Mouse (Mus musculus): ENCODE results near the gene Slc2a9. TPM values are rescaled to one million over a fixed set of nuclear protein-coding genes. Genes with fewer than 3 reads are reported as not detected.

Slc2a9 gene
- polyA plus RNA-seq, 1 experiment from 2014 or later, result 0.41 TPM

DNA sequence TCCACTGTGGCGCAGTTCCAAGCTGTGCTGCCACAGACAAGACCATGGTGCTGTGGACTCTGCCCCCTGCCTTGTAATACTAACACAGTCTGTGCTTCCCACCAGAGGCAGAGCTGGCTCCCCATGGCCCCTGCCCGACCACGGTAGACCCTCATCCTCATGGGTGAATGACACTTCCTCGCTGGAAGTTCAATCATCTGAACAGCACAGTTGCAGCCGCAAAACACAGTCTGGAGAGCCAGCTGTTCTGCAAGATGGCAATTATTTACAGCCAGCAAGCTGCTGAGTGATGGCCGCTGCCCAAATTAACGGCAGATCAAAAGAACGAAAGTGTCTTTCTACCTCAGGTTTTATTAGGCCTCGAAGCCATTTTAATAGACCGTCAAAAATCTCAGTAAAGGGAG, 114.5 kb downstream of the Slc2a9 start:
- Histone ChIP-seq H3K9me3 (replicated peaks) (no peaks in the 10 kb centered on the region), H3K36me3 (no peaks in the 10 kb centered on the region), H3K27me3 (ENCODE audit: low read depth, poor library complexity, severe bottlenecking) (peaks cover 6% of the 10 kb centered on the region; the same call in 1 of the 2 replicates), H3K4me1 (peaks cover 47% of the 10 kb centered on the region), H3K4me3 (no peak overlapping the region), H3K27ac (replicated peaks) (peak overlapping the region; percentile 61; the same call in 1 of the 2 replicates)
- DNase-seq (ENCODE audit: low spot score), result peak; percentile 28
- 57% methylated on average over 10 of the region's 10 CpGs for WGBS

DNA sequence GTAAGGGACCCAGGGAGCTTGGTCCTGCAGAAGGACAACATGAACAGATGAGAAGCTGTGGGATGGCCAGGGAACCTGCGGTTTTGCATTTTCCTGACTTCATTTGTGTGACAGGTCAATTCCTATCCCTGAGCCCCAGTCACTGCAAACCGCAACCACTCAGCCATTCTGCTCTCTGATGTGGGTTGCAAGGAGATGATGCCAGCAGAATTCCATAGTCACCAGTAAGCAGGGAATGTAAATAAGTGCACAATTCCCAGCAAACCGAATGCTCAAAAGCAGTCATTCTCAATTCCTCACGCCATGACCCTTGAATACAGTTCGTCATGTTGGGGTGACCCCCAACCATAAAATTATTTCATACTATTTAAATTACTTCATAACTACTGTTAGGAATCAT, 123.0 kb downstream of the Slc2a9 start:
- Histone ChIP-seq H3K4me3 (no peak overlapping the region), H3K4me1 (peaks cover 9% of the 10 kb centered on the region), H3K36me3 (no peaks in the 10 kb centered on the region), H3K27ac (replicated peaks) (no peak overlapping the region), H3K27me3 (ENCODE audit: low read depth, poor library complexity, severe bottlenecking) (peaks cover 4% of the 10 kb centered on the region; the same call in 1 of the 2 replicates), H3K9me3 (replicated peaks) (no peaks in the 10 kb centered on the region)
- 89% methylated on average over 5 of the region's 5 CpGs for WGBS
- DNase-seq (ENCODE audit: low spot score), result no peak

DNA sequence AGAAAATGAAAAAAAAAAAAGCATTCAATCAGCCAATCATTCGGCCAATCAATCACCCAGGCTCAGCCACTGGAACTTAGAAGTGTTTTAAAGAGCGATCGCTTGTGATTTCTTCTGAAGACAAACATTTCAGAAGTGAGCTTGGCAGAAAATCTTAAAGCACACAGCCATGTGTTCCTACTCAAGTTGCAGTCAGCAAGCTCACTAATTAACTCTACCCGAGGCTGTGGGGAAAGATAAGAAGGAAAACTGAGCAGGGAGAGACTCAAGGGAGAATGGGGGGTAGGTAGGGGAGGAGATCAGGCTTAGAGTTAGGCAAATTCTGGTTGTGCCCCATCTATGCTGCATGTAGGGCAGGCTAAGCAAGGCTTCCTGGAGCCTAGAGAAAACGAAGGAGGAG, 130.6 kb downstream of the Slc2a9 start:
- no peaks in the 10 kb centered on the region for H3K27me3 ChIP-seq (ENCODE audit: low read depth, poor library complexity, severe bottlenecking)
- 58% methylated on average over 5 of the region's 5 CpGs for WGBS
- H3K9me3 ChIP-seq (replicated peaks), result no peaks in the 10 kb centered on the region
- peaks cover 3% of the 10 kb centered on the region for H3K4me1 ChIP-seq
- H3K27ac ChIP-seq (replicated peaks), result no peak overlapping the region
- no peak for DNase-seq (ENCODE audit: low spot score)
- H3K4me3 ChIP-seq, result no peak overlapping the region
- no peaks in the 10 kb centered on the region for H3K36me3 ChIP-seq

DNA sequence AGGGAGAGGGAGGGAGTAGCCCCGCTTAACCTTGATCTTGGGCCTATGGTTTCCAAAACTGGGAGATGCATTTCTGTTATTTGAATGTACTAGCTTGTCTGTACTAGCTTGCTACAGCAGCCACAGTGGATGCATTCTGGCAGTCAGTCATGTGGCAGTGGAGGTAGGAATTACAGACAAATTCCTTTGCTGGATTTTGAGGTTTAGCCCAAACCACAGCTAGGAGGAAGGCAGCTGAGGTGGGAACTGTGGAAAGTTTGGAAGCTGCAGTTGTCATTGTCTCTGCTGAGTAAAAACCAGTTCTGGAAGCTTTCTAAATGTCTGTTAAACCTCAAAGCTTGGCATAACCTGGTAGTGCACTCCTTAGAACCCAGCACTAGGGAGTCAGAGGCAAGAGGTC, 131.6 kb downstream of the Slc2a9 start:
- Histone ChIP-seq H3K36me3 (no peaks in the 10 kb centered on the region), H3K9me3 (replicated peaks) (no peaks in the 10 kb centered on the region), H3K4me1 (peaks cover 13% of the 10 kb centered on the region), H3K4me3 (no peak overlapping the region), H3K27ac (replicated peaks) (no peak overlapping the region), H3K27me3 (ENCODE audit: low read depth, poor library complexity, severe bottlenecking) (0 out of 2 replicates have a peak, but pooled peaks cover 2% of the 10 kb centered on the region)
- DNase-seq (ENCODE audit: low spot score), result no peak
- 75% methylated on average over 1 of the region's 1 CpGs for WGBS

DNA sequence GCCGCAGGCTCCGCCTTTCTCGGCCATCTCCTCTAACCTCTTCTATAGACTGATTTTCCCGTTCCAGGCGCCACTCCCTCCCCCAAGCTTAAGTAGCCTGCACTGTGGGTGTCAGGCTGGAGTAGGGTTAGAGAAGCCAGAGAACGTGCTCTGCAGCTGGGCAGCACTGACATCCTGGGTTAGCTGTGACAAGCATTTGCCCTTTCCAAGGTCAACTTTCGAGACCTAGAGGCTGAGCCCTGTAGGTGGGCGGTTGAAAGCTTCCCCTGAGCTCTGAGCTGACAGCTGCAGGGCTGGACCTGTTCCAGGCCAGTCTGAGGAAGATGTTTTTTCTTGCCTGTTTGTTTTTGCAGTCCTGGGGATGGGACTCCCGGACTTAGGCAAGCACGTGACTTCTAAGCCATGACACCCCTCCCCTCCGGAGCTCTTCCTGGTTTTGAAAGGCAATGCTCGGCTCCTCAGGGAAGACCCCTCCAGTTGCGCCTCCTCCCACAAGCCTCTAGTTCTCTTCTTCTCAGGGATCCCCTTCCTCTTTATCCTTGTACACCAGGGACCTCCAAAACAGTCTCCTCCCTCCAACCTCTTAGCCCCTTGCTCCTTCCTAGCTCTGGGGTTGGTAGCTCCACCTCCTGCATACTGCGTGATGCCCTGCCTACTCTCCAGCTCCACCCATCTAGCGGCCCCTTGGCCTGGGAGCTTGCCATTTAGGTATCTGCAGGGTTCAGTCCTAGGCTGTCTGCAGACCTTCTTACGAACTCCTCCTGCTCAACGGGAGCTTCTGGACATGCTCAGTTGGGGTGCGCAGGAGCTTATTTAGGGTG, 136.1 kb downstream of the Slc2a9 start:
- WGBS, result 12% methylated on average over 18 of the region's 18 CpGs
- Histone ChIP-seq H3K36me3 (no peaks in the 10 kb centered on the region), H3K4me1 (peaks cover 24% of the 10 kb centered on the region), H3K27ac (replicated peaks) (peak overlapping the region; percentile 69), H3K9me3 (replicated peaks) (no peaks in the 10 kb centered on the region), H3K4me3 (peak overlapping the region; percentile 48), H3K27me3 (ENCODE audit: low read depth, poor library complexity, severe bottlenecking) (peaks cover 30% of the 10 kb centered on the region)
- peak; percentile 48 for DNase-seq (ENCODE audit: low spot score)

DNA sequence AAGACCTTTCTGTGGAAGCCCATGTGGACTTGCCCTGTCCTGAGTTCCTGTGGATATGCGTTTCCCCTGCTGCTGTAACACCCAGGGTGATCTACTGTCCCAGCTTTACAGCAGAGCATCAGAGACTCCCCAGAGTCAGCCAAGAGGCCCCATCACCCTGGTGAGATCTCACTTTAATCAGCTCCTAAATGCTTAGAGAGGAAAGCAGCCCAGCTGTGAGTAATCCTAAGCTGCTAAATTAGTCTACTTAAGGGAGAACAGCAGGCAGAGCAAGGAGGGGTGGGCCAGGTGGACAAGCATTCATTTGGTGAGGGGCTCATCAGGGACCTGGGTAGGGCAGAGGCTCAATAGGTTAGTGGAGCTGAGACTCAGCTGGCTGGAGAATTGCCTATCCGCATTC, 137.4 kb downstream of the Slc2a9 start:
- 25% methylated on average over 2 of the region's 2 CpGs for WGBS
- peaks cover 30% of the 10 kb centered on the region for H3K27me3 ChIP-seq (ENCODE audit: low read depth, poor library complexity, severe bottlenecking)
- no peaks in the 10 kb centered on the region for H3K9me3 ChIP-seq (replicated peaks)
- H3K4me1 ChIP-seq, result peaks cover 24% of the 10 kb centered on the region
- H3K4me3 ChIP-seq, result no peak overlapping the region
- H3K27ac ChIP-seq (replicated peaks), result no peak overlapping the region
- DNase-seq (ENCODE audit: low spot score), result no peak
- H3K36me3 ChIP-seq, result no peaks in the 10 kb centered on the region

DNA sequence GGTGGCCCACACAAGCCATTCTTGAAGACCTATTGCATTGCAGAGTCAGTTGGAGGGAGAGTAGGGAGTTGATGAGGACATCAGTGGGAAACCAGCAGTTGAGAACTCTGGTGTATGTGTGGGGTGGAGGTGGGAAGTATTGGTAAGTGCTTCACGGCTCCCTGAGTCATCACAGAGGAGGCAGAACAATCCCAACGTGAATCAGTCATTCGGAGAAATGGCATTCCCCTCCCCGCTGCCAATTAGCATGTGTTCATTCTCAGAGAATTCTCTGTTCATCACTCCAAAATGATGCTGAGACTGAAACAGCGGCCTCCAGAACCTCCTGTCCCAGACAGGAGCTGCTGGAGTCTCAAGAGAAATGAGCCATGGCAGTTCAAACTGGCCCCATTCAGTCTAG, 138.5 kb downstream of the Slc2a9 start:
- H3K9me3 ChIP-seq (replicated peaks), result no peaks in the 10 kb centered on the region
- H3K36me3 ChIP-seq, result no peaks in the 10 kb centered on the region
- no peak overlapping the region for H3K4me3 ChIP-seq
- H3K27me3 ChIP-seq (ENCODE audit: low read depth, poor library complexity, severe bottlenecking), result peaks cover 30% of the 10 kb centered on the region
- peaks cover 24% of the 10 kb centered on the region for H3K4me1 ChIP-seq
- 73% methylated on average over 5 of the region's 5 CpGs for WGBS
- DNase-seq (ENCODE audit: low spot score), result no peak
- H3K27ac ChIP-seq (replicated peaks), result no peak overlapping the region

DNA sequence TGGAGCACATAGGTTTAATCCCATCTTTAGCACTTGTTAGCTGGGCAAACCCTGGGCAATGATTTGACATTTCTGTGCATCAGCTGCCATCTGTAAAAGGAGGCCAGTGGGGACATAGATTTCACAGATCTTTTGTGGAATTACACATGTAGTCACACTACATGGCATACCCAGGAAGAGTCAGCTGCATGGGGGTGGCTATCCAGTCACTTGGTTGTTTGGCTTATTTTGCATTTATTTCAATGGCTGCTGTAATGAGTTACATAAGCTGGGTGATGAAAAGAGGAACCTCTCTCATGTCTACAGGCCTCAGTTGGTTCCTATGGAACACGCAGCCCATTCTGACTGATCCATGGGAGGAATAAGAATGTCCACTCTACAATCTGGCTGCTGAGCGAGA, 143.2 kb downstream of the Slc2a9 start:
- Histone ChIP-seq H3K27ac (replicated peaks) (no peak overlapping the region), H3K36me3 (no peaks in the 10 kb centered on the region), H3K9me3 (replicated peaks) (no peaks in the 10 kb centered on the region), H3K27me3 (ENCODE audit: low read depth, poor library complexity, severe bottlenecking) (peaks cover 12% of the 10 kb centered on the region), H3K4me3 (no peak overlapping the region), H3K4me1 (no peaks in the 10 kb centered on the region)
- 80% methylated on average over 2 of the region's 2 CpGs for WGBS
- no peak for DNase-seq (ENCODE audit: low spot score)

DNA sequence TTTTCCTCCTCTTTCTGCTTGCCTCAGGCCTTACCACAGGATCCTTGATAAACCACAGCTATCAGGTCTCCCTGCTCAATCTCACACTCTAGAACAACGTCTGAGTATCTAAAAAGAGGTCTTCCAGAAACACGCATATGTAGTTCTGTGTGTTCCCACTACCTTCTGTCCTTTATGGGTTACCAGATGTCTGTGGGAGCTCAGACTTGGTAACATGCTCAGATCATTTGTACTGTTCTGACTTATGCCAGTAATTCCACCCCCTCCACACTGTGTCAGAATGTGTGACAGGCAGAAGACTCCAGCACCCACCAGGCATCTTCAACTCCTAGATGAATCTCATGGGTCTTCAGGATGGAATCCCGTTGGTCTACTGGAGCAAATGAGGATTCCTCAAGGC, 146.0 kb downstream of the Slc2a9 start:
- WGBS, result 81% methylated on average over 3 of the region's 3 CpGs
- H3K27me3 ChIP-seq (ENCODE audit: low read depth, poor library complexity, severe bottlenecking), result peaks cover 16% of the 10 kb centered on the region; the same call in 1 of the 2 replicates

DNA sequence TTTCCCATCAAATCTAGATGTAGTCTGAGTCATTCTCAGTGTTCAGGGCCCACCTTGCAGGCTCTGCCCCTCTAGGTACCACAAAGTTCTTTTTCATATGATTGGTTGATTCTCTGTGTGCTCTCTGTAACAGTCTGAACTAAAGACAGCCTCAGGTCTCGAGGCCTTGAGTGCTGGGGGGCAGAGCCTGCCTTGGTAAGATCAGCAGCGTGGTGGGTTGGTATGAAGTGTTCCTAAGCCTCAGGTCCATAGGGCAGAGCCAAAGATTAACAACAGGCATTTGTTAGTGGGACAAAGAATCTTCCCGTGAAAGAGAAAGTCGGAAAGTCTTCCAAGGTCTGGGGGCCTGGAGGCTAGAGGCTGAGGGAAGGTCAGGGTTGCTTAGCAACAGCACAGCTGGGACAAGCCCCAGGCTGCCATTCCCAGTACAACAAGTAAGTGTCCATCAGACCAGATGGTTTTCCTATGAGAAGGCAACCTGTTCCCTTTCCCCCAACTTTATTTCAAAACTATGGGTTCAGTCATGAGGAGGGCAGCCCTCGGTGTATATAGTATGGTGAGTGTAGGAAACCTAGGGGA, 152.5 kb downstream of the Slc2a9 start:
- Histone ChIP-seq H3K9me3 (replicated peaks) (no peaks in the 10 kb centered on the region), H3K36me3 (no peaks in the 10 kb centered on the region), H3K27ac (replicated peaks) (peak overlapping the region; percentile 79), H3K27me3 (ENCODE audit: low read depth, poor library complexity, severe bottlenecking) (peaks cover 35% of the 10 kb centered on the region), H3K4me1 (peaks cover 56% of the 10 kb centered on the region), H3K4me3 (no peak overlapping the region)
- WGBS, result 21% methylated on average over 5 of the region's 5 CpGs
- DNase-seq (ENCODE audit: low spot score), result peak; percentile 73

More for the DNA sequence above, 146.0 kb downstream of the Slc2a9 start:
- no peak for DNase-seq (ENCODE audit: low spot score)
- Histone ChIP-seq H3K9me3 (replicated peaks) (no peaks in the 10 kb centered on the region), H3K4me1 (peaks cover 9% of the 10 kb centered on the region), H3K27ac (replicated peaks) (no peak overlapping the region), H3K4me3 (no peak overlapping the region), H3K36me3 (no peaks in the 10 kb centered on the region)

DNA sequence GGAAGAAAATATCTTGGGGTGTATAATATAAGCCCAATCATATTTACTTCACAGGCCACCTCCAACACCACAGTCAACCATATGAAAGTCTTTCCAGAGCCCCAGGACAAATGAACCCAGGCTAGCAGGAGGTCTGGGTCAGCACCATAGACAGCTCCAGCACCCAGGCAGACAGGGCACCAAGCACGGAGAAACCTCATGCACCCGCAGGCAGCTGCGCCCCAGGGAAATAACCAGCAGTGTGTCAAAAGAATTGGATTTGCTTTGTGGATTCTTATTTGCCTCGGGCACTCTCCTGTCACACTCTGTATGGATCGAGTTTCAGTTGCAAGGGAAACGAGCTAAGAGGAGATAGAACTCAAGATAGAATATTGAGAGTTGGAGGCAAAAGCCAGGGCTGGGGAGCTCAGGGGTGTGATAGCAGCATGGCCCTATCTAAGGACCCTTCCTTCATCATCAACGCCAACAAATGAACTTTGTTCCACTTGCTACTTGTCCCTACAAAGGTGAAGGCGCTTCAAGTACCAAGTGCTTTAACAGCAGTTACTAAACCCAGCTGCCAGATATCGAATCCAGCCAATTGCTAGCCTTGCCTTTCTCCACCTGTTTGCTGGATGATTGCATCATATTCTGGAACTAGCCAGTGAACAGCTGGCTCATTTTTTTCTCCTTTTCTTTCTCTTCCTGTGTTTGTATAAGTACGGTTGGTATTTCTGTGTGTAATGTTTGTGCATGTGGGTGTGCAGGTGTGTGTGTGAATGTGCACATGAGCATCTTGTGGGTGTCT, 156.1 kb downstream of the Slc2a9 start:
- H3K4me3 ChIP-seq, result no peak overlapping the region
- peaks cover 18% of the 10 kb centered on the region for H3K27me3 ChIP-seq (ENCODE audit: low read depth, poor library complexity, severe bottlenecking)
- no peaks in the 10 kb centered on the region for H3K36me3 ChIP-seq
- peaks cover 46% of the 10 kb centered on the region for H3K4me1 ChIP-seq
- no peaks in the 10 kb centered on the region for H3K9me3 ChIP-seq (replicated peaks)
- peak; percentile 29 for DNase-seq (ENCODE audit: low spot score)
- H3K27ac ChIP-seq (replicated peaks), result no peak overlapping the region
- 40% methylated on average over 10 of the region's 10 CpGs for WGBS

DNA sequence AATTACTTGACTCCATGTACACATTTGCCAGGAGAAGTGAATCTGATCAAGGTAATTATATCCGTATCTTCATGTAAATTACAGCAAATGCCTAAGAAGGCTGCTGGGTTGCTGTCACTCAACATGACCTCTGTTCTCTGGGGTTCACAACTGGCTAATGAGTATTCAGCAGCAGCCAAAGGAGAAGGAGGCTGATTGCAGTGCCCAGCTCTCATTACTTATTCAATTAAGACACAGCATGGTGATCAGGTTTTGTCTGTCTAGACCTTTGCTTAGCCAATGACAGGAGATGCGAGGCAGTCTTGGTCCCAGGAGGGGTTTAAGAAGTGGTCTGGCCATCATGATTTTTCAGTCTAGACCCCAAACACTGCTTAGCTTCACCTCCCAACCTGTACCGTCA, 159.8 kb downstream of the Slc2a9 start:
- Histone ChIP-seq H3K4me1 (peaks cover 13% of the 10 kb centered on the region), H3K27me3 (ENCODE audit: low read depth, poor library complexity, severe bottlenecking) (peaks cover 9% of the 10 kb centered on the region), H3K27ac (replicated peaks) (no peak overlapping the region), H3K36me3 (no peaks in the 10 kb centered on the region), H3K9me3 (replicated peaks) (no peaks in the 10 kb centered on the region), H3K4me3 (no peak overlapping the region)
- DNase-seq (ENCODE audit: low spot score), result no peak
- WGBS, result 80% methylated on average over 3 of the region's 3 CpGs

Data from midbrain, embryonic 10.5 days (tissue).